Mouse (Mus musculus) small intestine, adult 2 months (tissue): ENCODE results near the gene Ccdc117. TPM values are rescaled to one million over a fixed set of nuclear protein-coding genes. Genes with fewer than 3 reads are reported as not detected.

ENCODE experiments used
- H3K27ac ChIP-seq: fragments of 200-500 bp; 2 replicates; pipeline ENCODE4 v1.5.1; 2012; ENCODE audit warnings: low read depth, low read length, control low read depth, inconsistent platforms; ENCODE audit not compliant: insufficient read depth
- H3K27me3 ChIP-seq: fragments of 200-500 bp; 2 replicates; pipeline ENCODE4 v1.6.1; 2012; ENCODE audit warnings: mild to moderate bottlenecking, moderate library complexity, low read length, inconsistent platforms; ENCODE audit not compliant: control insufficient read depth, insufficient read depth
- H3K36me3 ChIP-seq: fragments of 200-500 bp; 2 replicates; pipeline ENCODE4 v1.6.1; 2012; ENCODE audit warnings: mild to moderate bottlenecking, low read length, control low read depth, inconsistent platforms; ENCODE audit not compliant: control insufficient read depth, insufficient read depth
- H3K4me1 ChIP-seq: fragments of 200-500 bp; 2 replicates; pipeline ENCODE4 v1.6.1; 2012; ENCODE audit warnings: low read length, inconsistent platforms, mixed read lengths; ENCODE audit not compliant: control insufficient read depth, insufficient read depth, insufficient read length
- H3K4me3 ChIP-seq: fragments of 200-500 bp; 2 replicates; pipeline ENCODE4 v1.5.1; 2012; ENCODE audit warnings: low read depth, mild to moderate bottlenecking, control low read depth, inconsistent platforms, low read length, moderate library complexity
- CTCF ChIP-seq: fragments of 200-500 bp; IDR thresholded peaks from 2 replicates; pipeline ENCODE4 v1.5.1; 2012; ENCODE audit warnings: low read depth, mild to moderate bottlenecking, control low read depth, inconsistent platforms, low read length, moderate library complexity, mixed read lengths; ENCODE audit not compliant: insufficient replicate concordance, insufficient read length; ENCODE audit errors: extremely low read depth
- POLR2A ChIP-seq: fragments of 200-500 bp; IDR thresholded peaks from 2 replicates; pipeline ENCODE4 v1.6.1; 2012; ENCODE audit warnings: low read depth, mild to moderate bottlenecking, control low read depth, inconsistent platforms, low read length, moderate library complexity
- WGBS: fragments of 180-500 bp; shearing (Covaris S2); methylation state at CpG from one replicate; pipeline ENCODE4 v1.1.7; 2018; 5-methylcytosine and 5-hydroxymethylcytosine counted together
- polyA plus RNA-seq: library from polyadenylated mRNA; depleted of rRNA; stranded (reverse); fragments of >200 nt; gene quantifications from 2 replicates; pipeline ENCODE4 v1.2.3, GENCODE M21; 2012

The Ccdc117 gene
- polyA plus RNA-seq, 1 experiment = 2.9 TPM

DNA sequence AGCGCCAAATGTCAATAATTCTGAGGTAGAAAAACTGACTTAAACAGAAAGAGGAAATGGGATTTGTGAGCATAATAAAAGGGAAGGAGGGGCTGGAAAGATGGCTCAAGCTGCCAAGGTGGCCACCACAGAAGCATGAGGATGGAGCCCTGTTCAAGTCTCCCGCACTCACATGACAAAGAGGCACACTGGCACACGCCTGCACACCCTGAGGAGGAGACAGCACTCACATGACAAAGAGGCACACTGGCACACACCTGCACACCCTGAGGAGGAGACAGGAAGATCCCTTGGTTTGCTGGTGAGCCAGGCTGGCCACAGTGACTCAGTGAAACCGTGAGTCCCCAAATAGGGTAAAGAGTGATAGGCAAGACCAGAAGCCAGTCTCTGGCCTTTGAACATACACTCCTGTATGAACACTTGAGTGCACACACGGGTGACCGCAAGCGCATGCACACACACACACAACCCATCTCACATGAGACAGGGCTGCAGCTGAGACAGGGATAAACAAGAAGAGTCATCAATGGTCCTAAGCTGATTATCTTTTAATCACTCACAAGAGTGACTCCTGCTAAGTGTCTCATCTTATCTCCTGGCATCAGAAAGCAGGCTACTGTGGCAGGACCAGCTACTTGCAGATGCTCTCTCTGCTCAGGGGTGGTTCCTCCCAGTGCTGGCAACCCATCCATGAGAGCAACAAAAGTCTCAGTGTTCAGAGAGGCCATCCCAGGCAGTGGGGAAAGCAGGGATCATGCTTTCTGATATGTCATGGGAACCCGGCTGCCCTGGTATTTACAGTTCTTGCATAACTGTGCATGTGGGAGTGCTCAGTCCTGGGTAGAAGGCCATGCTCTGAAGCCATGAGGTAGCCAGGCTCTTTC lies 32.5 kb downstream of the Ccdc117 start:
- H3K27ac ChIP-seq = peak overlapping the region; percentile 58
- H3K36me3 ChIP-seq = no peaks in the 10 kb centered on the region
- no peak overlapping the region for H3K4me3 ChIP-seq
- no peaks in the 10 kb centered on the region for H3K27me3 ChIP-seq
- TF ChIP-seq CTCF (no peak), POLR2A (no peak)
- peaks cover 15% of the 10 kb centered on the region for H3K4me1 ChIP-seq
- 68% methylated on average over 8 of the region's 8 CpGs for WGBS

DNA sequence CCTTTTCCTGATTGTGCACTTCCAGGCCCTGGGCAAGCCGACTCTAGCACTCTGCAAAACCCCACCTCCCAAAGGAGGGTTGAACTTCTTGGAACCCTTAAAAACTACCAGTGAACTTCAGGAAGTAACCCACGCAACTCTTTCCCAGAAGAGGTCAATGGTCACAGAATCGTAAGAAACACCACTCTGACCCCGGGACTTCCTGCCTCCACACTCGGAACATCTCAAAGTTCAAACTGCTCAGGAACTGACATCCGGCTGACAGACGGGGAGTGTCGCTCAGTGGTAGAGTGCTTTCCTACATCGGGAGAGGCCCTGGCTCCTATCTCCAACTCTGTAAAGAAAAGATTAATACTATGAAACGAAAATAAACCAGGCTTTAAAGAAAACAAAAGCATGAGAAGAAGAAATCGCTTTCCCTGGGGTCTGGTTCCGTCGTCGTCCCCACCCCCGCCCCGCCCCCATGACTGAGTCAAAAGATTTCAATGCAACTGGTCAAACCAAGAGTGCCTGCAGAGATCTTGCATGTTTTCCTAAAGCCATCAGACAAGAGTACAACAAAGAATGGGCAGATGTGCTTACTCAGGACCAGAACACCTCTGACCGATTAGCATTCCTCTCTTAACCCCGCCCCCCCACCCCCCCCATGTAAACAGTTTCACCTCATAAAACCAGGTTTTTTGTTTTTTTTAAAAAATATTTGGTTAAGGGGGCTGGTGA lies 36.0 kb downstream of the Ccdc117 start:
- Histone ChIP-seq H3K36me3 (no peaks in the 10 kb centered on the region), H3K4me1 (peaks cover 25% of the 10 kb centered on the region), H3K27ac (peak overlapping the region; percentile 93), H3K4me3 (peak overlapping the region; percentile 27), H3K27me3 (no peaks in the 10 kb centered on the region)
- 4% methylated on average over 18 of the region's 18 CpGs for WGBS
- TF ChIP-seq CTCF = no peak
- peak; percentile 82; the same call in 1 of the 2 replicates for TF ChIP-seq POLR2A

DNA sequence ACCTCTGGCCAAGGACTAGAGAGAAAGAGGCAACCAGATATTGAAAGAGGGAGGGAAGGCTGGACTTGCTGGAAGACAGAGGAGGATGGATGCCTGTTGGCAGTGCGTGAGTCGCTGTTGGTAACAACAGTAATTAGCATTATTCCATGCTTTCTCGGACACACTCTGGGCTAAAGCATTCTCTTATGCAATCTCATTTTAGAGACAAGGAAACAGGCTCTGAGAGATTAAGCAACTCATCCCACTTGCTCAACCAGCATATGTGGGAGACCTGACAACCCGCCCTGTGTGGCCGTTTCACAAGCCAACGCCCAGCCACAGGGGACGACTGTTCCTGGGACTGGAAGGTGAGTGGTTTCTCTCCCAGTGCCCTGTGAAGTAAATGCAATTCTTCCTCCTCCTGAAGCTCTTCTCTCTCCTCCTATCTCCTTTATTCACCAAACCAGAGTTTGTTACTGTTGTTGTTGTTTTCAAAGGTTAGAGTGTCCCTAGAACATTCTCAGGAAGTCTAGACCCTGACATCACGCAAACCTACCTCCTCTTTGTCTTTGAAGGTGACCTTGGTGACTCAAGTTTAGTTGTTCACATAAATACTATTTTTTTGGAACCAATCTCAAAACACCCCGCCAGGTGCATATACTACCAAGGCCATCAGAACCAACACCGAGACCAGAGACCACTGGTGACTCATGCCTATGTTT lies 39.5 kb downstream of the Ccdc117 start:
- H3K4me3 ChIP-seq = no peak overlapping the region
- H3K36me3 ChIP-seq = no peaks in the 10 kb centered on the region
- H3K27ac ChIP-seq = peak overlapping the region; percentile 62
- no peaks in the 10 kb centered on the region for H3K27me3 ChIP-seq
- peaks cover 42% of the 10 kb centered on the region for H3K4me1 ChIP-seq
- TF ChIP-seq CTCF = no peak
- no peak for TF ChIP-seq POLR2A
- 55% methylated on average over 10 of the region's 10 CpGs for WGBS

DNA sequence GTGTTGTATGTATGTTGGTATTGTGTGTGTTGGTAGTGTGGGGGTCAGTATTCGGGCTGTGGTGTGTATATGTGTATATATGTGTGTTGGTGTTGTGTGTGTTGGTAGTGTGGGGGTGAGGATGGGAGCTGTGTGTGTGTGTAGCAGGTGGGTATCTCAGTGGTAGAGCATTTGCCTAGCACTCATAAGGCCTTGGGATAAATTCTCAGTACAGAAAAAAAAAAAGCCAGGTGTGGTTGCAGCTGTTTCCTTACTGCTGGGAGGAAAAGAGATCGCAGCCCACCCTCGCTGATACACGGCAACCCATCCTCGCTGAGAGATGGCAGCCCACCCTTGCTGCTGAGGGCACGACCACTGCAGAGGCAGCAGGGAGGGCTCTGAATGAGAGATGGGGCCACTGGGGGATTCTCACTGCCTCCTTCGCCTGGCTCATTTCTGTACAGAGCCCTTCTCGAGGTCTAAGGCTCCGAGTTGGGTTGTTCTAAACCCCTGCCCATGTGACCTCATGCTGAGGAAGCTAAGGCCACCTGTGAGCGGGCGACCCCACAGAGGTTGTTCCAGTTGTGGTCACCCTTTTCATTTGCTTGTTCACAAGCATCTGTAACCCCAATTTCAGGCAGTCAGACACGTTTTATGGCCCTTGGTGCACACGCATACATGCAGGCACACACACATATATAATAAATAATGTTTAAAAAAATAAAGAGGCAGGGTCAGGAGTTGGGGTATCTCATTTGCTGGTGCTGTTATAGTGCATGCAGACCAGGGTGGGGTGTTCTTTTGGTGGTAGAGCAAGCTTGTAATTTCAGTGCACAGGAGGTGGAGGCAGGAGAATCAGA lies 40.9 kb downstream of the Ccdc117 start:
- Histone ChIP-seq H3K27me3 (no peaks in the 10 kb centered on the region), H3K4me1 (peaks cover 42% of the 10 kb centered on the region), H3K4me3 (peak overlapping the region; percentile 9; the same call in 1 of the 2 replicates), H3K36me3 (no peaks in the 10 kb centered on the region), H3K27ac (peak overlapping the region; percentile 93)
- no peak for TF ChIP-seq CTCF
- no peak for TF ChIP-seq POLR2A
- WGBS = 86% methylated on average over 13 of the region's 13 CpGs

DNA sequence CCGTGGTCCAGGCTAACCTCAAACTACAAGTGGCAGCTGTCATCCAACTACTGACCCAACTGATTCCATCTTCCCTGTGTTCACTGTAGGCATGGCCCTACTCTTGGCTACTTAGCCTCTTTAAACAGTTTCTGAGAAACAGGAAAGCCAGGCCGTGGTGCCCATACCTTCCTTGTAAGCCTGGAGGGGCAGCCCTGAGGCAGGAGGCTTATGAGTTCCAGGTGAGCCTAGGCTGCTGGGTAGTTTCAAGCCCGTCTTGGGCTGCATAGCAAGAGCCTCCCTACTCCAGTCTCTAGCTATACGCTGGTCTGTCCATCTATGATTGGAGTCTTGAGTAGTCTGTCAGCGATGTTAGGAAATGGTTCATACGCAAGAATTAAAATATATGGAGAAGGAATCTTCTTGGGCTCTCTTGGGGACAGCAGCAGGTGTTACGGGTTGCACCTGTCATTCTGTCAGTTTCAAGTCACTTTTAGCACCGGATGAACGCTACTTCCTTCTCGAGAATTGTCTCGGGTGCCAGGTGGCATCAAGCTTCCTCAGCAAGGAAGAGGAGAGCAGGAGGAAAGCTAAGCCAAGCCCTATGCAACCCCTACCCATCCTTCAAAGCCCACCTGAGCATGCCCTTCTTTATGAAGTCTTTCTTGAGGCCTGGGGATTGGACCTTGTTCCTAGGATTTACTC lies 41.9 kb downstream of the Ccdc117 start:
- Histone ChIP-seq H3K4me3 (no peak overlapping the region), H3K27me3 (no peaks in the 10 kb centered on the region), H3K36me3 (no peaks in the 10 kb centered on the region), H3K27ac (peak overlapping the region; percentile 93), H3K4me1 (peaks cover 42% of the 10 kb centered on the region)
- 30% methylated on average over 11 of the region's 11 CpGs for WGBS
- TF ChIP-seq POLR2A (no peak), CTCF (no peak)

DNA sequence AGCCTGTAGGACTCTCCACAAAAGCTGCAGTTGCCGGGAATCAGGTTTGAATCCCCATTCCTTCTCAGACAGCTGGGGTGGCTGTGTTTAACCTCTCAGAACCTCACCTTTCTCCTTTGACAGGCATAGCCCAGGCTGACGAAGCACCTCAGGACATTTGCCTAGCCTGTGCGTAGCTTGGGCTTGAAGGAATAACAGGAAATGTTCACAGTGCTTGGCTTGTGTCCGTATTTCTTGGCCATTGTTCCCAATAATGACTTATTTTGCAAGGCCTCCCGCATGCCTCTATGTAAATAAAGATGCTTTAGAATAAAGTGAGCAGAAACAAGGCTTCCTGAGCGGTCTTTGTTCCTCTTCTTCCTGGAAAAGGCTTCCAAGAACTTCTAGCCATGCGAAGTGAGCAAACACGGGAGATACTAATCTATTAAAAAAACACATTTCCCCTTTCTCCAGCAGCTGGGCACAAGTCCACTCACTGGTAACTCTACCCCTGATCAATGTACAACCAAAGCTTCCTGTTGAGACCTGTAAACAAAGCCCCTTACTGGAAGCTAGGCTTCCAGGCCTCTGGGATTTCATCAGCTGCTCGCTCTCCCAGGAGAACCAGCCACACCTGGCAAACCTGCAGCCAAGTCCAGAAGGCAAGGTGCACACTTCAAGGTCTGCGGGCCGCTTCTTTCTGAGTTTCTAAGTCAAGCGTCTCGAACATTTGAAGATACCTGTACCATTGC lies 42.9 kb downstream of the Ccdc117 start:
- peaks cover 42% of the 10 kb centered on the region for H3K4me1 ChIP-seq
- H3K36me3 ChIP-seq = no peaks in the 10 kb centered on the region
- H3K27me3 ChIP-seq = no peaks in the 10 kb centered on the region
- TF ChIP-seq POLR2A = no peak
- no peak for TF ChIP-seq CTCF
- peak overlapping the region; percentile 93 for H3K27ac ChIP-seq
- WGBS = 23% methylated on average over 13 of the region's 13 CpGs
- 0 out of 2 replicates have a peak overlapping the region, but pooled peaks have one; percentile 6 for H3K4me3 ChIP-seq
